Mouse (Mus musculus): ENCODE data around the gene Camsap2.

DNA sequence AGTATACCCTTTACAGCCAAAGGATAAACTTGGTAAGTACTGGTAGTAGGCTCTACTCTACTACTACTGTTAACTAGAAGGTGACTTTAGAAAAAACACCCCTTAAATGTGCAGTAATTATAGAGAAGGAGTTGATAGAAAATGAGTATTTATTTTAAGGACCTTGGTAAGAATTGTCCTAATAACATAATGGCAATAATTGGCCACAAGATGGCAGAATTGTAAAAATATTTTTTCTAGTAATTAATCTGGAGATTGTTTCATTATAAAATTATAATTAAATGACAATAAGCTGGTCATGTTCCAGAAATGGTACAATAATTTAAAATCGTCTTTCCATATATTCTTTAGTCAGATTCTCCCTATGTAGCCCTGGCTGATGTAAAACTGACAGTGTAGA is 56.1 kb downstream of the Camsap2 start:
- TF ChIP-seq CTCF (IDR thresholded peaks at IDR 0.05; ENCODE audit: low read depth) (no peak; the same call in 1 of the 2 replicates), EP300 (IDR thresholded peaks at IDR 0.05; ENCODE audit: low read depth) (no peak)

Data from liver, embryonic 14.5 days (tissue).